Mouse (Mus musculus): ENCODE measurements around the gene Olfr877.

Gene Olfr877

DNA sequence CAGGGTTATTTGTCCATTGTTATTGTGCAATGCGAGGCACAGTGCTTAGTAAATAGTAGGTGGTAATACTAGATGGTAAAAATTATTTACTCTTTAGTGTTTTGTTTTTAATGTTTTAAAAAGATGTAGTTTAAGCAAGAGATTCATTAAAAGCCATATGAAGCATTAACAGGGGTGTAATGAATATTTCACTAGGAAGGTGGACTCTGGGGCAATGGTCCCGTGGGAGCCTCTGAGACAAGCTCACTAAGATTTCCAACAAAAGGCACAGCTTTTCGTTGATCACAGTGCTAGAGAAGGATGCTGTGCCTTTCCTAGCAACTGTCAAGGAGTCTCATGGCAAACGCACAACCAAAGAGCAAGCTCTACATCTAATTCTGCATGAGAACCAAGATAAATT lies at the start of gene Olfr877:
Gene Olfr877 (plus strand): TSS at position 301 of the 400 bp plus-strand sequence.
- DNase-seq = no peak

DNA sequence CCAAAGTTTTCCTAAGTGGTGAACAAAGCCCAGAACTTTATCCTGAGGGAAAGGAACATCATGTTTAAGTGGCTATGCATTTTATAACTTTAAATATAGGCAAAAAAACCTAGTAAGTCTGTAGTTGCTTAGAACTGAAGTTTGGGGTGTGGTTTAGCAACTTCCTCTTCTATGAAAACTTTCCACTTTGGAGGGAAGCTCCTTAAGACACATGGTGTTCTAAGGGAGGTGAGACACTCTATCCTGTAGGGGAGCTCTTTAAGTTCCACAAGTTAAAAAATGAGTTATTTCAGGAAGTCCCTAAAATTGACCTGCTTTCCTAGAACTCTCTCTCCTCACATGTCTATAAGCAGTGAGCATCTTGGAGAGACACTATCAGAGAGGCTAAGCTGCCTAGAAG lies 46.8 kb upstream of the Olfr877 start:
- no peak for DNase-seq

- DNase-seq = peak in 1 of 2 experiments; percentile 2
These were observed 45.6 kb upstream of the Olfr877 start for GRCm38 (mm10) chr9:37808456-37808855.

DNA sequence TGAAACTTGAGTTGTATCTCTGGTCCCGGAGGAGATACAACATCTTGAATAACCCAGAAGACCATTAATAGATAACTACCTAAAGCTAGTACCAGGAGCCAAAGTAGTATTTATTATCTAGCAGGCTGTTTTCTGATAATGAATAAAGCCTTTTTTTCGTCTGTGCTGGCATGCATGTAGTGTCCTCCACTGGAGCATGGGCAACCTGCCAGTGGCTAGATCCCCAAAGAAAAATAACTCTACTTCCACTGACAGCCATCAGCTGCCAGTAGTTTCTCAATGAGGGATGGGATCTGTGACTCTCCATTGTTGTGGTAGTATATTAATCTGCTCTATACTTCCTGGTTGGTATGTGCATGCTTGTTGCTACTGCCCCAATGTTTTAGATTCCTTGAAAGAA lies 45.1 kb upstream of the Olfr877 start:
- DNase-seq = peak; percentile 8 to 26

DNA sequence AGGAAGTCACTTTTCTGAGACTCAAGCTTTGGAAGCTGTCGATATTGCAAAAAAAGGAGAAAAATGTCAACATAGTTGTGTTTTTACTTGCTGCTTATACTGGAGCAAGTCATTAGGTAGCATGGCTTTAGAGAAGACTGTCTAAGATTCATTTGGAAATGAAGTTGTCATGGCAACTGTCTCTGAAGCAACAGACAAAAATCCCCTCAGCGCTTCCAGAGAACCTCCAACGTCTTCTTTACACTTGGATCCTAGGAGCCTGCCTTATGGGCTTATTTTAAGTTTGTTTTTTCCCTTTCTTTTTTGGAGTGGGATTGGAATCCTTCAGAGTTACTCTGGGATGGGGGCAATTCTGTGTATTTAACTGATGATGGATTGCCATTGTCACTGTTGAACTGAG lies 39.4 kb upstream of the Olfr877 start:
- DNase-seq = no peak

DNA sequence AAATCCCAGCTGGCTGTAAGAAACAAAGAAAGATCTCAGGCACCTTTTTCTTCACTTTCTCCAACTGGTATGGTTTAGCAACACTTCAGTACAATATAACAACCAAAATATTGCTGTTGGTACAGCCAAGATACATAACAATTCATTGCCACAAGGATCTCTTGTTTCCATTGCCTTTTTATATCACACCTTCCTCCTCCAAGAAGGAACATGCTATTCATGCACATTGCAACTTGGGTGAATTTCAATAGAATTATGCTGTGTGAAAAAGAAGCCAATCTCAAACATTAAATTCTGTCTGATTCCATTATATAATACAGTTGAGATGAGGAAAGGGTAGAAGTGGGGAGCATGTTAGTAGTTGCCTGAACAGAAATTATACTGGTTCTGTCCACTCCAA lies 24.2 kb upstream of the Olfr877 start:
- no peak for DNase-seq

DNA sequence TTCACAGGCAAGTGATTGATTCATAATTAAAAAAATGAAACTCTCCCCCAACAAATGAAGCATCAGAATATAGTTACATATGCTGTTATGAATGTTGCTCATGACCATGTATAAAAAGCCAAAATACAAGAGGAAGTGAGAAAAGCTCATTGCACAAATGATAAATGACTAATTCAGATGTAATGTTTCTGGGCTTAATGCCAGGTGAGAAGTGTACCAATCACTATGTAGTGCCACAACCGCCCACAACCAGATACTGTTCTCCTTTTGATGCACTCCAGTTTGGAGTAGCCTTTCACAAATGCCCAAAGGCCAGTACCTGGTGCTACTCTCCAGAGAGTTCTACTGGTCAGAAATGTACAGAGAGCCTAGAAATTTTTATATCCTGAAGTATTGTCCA lies 20.7 kb upstream of the Olfr877 start:
- peak in 1 of 2 experiments; percentile 1 for DNase-seq

DNA sequence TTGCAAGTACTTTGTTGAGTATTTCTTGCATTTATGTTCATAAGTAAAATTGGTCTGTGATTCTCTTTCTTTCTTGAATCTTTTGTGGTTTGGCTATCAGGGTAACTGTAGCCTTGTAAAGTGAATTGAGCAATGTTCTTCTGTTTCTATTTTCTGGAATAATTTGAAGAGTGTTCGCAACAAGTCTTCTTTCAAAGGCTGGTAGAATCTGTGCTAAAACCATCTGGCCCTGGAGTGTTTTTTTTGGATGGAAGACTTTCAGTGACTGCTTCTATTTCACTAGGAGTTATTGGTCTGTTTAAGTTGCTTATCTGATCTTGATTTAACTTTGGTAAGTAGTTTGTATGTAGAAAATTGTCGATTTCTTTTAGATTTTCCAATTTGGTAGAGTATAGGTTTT lies 4.8 kb upstream of the Olfr877 start:
- DNase-seq = no peak

DNA sequence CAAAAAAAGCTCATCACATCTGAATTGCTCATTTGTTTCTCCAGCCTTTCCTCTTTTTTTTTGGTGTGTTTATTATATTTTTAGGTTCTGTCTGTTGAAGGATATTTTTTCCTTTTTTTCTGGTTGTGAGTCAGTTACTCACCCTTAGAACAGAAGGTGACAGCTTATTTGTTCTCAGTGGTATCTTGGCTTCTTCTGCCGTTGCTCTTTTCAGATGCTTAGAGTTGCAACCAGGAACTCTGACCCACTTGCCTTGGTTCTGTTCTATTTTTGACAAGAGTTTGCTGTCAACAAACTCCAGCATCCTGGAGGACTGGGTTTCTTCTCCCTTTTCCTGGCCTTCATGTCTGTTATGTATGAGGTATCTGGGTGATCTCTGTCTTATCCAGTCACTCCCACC lies 9.3 kb downstream of the Olfr877 start:
- no peak for DNase-seq

DNA sequence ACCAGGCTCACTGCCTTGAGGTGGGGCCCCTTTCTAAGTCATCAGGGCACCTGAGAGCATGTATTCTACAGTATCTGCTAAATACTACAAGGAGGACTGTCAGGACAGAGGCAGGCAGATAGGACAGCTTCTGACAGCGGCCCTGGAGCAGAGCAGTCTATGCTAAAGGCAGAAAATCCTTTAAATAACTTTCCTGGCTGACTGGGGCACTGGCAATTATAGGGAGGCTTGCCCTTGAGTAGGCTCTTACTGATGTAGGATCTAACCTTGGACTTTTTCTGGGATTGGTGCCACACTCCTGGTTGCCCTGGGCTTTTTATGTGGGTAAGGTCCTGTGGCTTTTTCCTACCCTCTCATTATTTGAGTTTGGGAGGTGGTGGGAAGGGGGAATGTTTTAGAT lies 16.2 kb downstream of the Olfr877 start:
- DNase-seq = no peak

DNA sequence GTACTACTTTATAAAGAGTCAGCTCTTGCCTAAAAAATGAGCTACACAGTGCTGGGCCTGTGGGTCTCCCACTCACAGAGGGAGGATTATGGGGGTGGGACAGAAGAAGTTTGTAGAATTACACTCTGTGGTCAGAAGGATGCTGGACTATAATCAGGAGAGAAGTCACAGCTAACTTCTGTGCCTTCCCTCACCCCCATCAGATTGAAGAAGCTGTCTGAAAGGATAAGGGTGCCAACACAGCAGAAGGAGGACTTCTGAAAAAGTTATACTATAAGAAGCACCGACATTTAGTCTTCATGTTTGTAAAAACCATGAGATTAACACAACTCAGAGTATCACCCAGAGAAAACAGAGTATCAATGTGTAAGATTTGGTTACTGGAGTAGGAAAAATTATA lies 17.0 kb downstream of the Olfr877 start:
- no peak for DNase-seq

DNA sequence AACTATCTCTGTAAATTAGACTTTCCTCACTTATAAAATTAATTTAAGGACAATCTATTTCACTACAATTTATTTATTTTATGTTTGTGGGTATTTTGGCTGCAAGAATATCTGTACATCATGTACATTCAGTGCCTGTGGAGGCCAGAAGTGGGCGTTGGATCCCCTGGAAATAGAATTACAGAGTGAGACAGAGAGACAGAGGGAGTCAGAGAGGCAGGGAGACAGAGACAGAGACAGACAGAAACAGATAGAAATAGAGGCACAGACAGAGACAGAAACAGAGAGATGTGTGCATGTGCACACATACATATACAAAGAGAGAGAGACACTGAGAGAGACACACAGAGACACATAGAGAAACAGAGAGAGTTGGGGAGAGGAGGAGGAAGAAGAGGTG lies 17.5 kb downstream of the Olfr877 start:
- no peak for DNase-seq

DNA sequence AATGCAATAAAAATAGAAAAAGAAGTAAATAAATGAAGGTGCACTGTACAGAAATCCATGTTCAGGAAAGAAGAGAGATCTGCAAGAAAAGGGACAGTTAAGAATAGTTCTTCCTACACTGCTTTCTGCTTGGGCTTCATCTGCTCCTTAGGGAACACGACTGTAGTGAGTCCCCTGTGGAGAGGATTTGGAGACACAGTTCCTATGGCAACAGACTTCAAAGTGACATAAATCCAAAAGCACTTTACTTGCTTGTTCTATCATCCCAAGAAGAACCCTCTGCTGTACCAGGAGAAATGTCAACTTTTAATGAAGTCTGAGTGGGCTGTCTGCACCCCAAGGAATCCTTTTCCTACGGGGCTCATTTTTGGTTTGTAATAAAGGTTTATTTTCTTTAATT lies 36.9 kb downstream of the Olfr877 start:
- DNase-seq = no peak

- no peak for DNase-seq
These were observed 42.6 kb downstream of the Olfr877 start, which contains the start of gene Olfr145 for GRCm38 (mm10) chr9:37896661-37897060. TSS of gene Olfr145 (plus strand) at chr9:37896724.

DNA sequence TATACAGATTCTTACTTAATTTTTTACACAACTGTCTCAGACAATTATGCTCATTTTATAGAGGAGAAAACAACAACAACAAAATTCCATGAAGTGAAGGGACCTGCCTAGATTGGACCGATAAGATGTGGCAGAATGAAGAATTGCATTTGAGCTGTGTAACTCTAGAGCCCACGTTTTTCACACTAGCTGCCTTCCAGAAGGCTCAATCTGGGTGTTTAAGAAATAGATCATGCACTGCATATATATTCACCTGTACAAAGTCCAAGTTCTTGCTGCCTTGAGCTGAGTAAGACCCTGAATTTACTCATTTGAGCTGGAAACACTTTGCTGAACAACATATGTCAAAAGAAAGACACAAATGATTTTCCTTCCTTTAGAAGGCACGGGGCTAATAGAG lies 51.5 kb downstream of the Olfr877 start:
- no peak for DNase-seq

All from cerebellum, postnatal 10 days (tissue).